Mouse (Mus musculus) kidney, embryonic 14.5 days (tissue): Measurements from ENCODE around the gene Myo18a. TPM values are rescaled to one million over a fixed set of nuclear protein-coding genes. Genes with fewer than 3 reads are reported as not detected.
A peak's percentile ranks its signal among the peaks of the same experiment; 100 is the strongest.

Experiments used
- ATAC-seq: fragments of 200-750 bp; cut with Nextera tagmentation; 2 replicates; pipeline ENCODE4 v1.8.0; 2017; ENCODE audit warnings: moderate number of reproducible peaks, mild to moderate bottlenecking, moderate TSS enrichment, moderate library complexity; ENCODE audit not compliant: low FRiP score, low TSS enrichment
- H3K27ac ChIP-seq: fragments of 300-500 bp; sonication (generic); 2 replicates; pipeline ENCODE4 v1.5.1; 2014; ENCODE audit warnings: low read depth, mild to moderate bottlenecking, low read length, moderate library complexity, mixed read lengths
- H3K27me3 ChIP-seq: fragments of 300-500 bp; sonication (generic); 2 replicates; pipeline ENCODE4 v1.6.1; 2014; ENCODE audit warnings: mild to moderate bottlenecking, low read length; ENCODE audit not compliant: control insufficient read depth, insufficient read depth
- H3K36me3 ChIP-seq: fragments of 300-500 bp; sonication (generic); 2 replicates; pipeline ENCODE4 v1.6.1; 2014; ENCODE audit warnings: low read length, mixed read lengths; ENCODE audit not compliant: control insufficient read depth, insufficient read depth
- H3K4me1 ChIP-seq: fragments of 300-500 bp; sonication (generic); 2 replicates; pipeline ENCODE4 v1.6.1; 2014; ENCODE audit warnings: low read length, mixed read lengths; ENCODE audit not compliant: control insufficient read depth, insufficient read depth
- H3K4me2 ChIP-seq: fragments of 300-500 bp; sonication (generic); replicated peaks from 2 replicates; pipeline ENCODE4 v1.6.1; 2014; ENCODE audit warnings: low read depth, mild to moderate bottlenecking, low read length
- H3K4me3 ChIP-seq: fragments of 300-500 bp; sonication (generic); 2 replicates; pipeline ENCODE4 v1.5.1; 2014; ENCODE audit warnings: mild to moderate bottlenecking, low read length
- H3K9ac ChIP-seq: fragments of 300-500 bp; sonication (generic); 2 replicates; pipeline ENCODE4 v1.6.1; 2014; ENCODE audit warnings: low read depth, mild to moderate bottlenecking, low read length, moderate library complexity
- H3K9me3 ChIP-seq: fragments of 300-500 bp; sonication (generic); 2 replicates; pipeline ENCODE4 v1.6.1; 2016; ENCODE audit warnings: low read length; ENCODE audit not compliant: control insufficient read depth
- WGBS: fragments of 180-500 bp; shearing (Covaris S2); extraction: QIAGEN DNeasy Blood & Tissue Kit; methylation state at CpG from one replicate; pipeline ENCODE4 v1.1.7; 2014; 5-methylcytosine and 5-hydroxymethylcytosine counted together
- polyA plus RNA-seq: library from polyadenylated mRNA; unstranded; fragments of >200 nt; fragmentation: Nextera tagmentation; extraction: Ambion mirVana; gene quantifications from 2 replicates; pipeline ENCODE4 v1.2.1, GENCODE M21; 2014

Gene Myo18a
- polyA plus RNA-seq, 1 experiment from 2014 or later, result 21.1 TPM

DNA sequence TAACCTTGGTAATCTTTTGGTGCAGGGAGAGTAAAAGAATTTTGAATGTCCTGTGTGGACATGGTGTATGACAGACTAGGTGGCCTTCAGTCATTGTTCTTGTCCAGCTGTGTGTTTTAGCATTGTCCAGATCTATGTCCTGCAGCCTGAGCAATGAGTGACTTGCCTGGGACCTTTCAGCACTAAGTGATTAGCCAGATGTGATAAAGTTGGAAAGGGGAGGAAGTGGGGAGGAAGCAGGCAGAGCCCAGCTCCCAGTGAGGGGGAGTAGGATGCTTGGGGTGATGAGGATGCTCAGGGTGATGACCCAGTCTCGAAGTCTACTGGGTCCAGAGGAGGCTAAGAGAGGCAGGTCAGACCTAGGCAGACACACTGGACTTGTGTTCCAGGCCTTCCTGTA, 16.2 kb downstream of the Myo18a start:
- Histone ChIP-seq H3K9ac (no peak overlapping the region), H3K4me2 (no peak overlapping the region), H3K27ac (no peak overlapping the region), H3K36me3 (peaks cover 10% of the 10 kb centered on the region), H3K9me3 (no peaks in the 10 kb centered on the region), H3K4me1 (peaks cover 21% of the 10 kb centered on the region; the same call in 1 of the 2 replicates), H3K4me3 (no peak overlapping the region), H3K27me3 (no peaks in the 10 kb centered on the region)
- no peak for ATAC-seq
- WGBS, result 33% methylated on average over 1 of the region's 1 CpGs

DNA sequence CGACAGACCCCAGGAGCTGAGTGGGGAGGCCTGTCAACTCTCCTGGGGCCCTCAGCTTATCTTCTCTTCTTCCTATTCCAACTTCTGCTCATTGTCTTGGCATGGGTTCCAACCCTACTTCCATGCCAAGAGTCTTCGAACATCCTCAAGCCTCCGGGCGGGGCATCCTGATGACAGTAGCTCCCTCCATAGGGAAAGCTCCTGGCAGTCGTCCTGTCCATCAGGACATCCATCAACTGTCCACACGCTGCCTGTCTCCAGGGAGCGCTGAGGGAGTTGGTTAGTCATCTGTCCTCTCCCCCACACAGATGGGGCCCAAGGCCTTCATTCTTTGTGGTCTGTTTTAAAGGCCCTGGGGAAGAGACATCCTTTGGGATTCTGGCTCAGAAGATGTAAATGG, 18.0 kb downstream of the Myo18a start:
- no peaks in the 10 kb centered on the region for H3K27me3 ChIP-seq
- WGBS, result 60% methylated on average over 7 of the region's 7 CpGs
- H3K9ac ChIP-seq, result no peak overlapping the region
- no peak overlapping the region for H3K4me2 ChIP-seq
- no peaks in the 10 kb centered on the region for H3K9me3 ChIP-seq
- H3K27ac ChIP-seq, result no peak overlapping the region
- H3K36me3 ChIP-seq, result peaks cover 10% of the 10 kb centered on the region
- ATAC-seq, result no peak
- H3K4me3 ChIP-seq, result no peak overlapping the region
- peaks cover 33% of the 10 kb centered on the region for H3K4me1 ChIP-seq

DNA sequence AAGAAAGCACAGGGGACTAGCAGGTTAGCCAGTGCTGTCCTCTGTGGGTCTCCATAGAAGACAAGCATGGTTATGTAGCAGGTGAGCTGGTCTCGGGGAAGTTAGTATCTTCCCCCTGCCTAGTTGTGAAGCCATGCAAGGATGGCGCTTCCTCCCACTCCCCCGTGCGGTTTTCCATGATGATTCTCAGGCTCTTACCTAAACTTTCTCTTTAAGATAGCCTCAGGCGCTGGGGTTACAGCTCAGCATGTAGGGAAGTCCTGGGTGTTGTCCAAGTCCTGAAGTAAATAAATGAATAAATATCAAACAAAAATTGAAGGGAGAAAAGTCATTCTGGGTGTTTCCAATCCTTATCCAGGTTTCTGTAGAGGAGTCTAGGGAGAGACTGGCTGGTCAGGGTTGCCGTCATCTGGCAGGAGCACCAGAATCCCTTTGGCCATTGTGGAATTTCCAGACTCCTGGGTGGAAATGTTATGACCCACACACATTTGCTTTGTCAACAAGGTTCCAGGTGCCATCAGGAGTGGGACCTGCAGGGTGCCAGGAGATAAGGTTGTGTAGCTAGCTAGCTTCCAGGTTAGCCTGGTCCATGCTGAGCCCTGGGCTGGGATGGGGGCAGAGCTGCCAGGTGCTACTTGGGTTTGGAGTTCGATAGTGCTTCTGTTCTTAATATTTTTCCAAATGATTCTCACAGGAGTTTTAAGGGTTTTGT, 19.2 kb downstream of the Myo18a start:
- WGBS, result 82% methylated on average over 7 of the region's 7 CpGs
- Histone ChIP-seq H3K4me3 (no peak overlapping the region), H3K27me3 (no peaks in the 10 kb centered on the region), H3K9ac (no peak overlapping the region), H3K4me1 (peaks cover 40% of the 10 kb centered on the region), H3K36me3 (peaks cover 10% of the 10 kb centered on the region), H3K27ac (no peak overlapping the region), H3K9me3 (no peaks in the 10 kb centered on the region), H3K4me2 (no peak overlapping the region)
- no peak for ATAC-seq

DNA sequence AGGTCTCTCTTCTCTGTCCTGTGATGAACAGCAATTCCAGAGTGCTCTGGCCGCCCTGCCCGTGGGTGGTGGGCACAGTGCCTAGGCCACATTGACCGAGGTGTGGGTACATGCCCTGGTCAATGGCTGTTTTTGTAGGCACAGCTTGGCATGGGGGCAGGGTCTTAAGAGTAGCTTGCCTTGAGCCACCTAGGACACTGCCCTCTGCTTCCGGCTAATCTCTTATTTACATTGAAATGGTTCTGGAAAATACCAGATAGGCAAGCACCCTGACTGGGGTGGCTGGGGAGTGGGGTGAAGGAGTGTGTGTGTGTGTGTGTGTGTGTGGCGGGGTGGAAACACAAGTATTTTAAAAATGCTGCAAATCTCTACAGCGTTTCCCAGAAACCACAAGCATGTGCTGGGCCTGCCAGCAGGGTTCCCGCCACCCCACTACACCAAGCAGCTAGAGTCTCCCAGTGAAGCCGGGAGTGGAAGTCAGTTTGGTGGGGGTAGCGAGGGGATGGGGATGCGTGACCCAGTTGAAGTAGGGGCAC, 20.2 kb downstream of the Myo18a start:
- Histone ChIP-seq H3K36me3 (no peaks in the 10 kb centered on the region), H3K4me2 (no peak overlapping the region), H3K4me1 (peaks cover 40% of the 10 kb centered on the region), H3K4me3 (no peak overlapping the region), H3K27ac (no peak overlapping the region; the same call in 1 of the 2 replicates), H3K9ac (no peak overlapping the region), H3K27me3 (no peaks in the 10 kb centered on the region), H3K9me3 (no peaks in the 10 kb centered on the region)
- ATAC-seq, result peak; percentile 22; the same call in 1 of the 2 replicates
- WGBS, result 78% methylated on average over 10 of the region's 10 CpGs

DNA sequence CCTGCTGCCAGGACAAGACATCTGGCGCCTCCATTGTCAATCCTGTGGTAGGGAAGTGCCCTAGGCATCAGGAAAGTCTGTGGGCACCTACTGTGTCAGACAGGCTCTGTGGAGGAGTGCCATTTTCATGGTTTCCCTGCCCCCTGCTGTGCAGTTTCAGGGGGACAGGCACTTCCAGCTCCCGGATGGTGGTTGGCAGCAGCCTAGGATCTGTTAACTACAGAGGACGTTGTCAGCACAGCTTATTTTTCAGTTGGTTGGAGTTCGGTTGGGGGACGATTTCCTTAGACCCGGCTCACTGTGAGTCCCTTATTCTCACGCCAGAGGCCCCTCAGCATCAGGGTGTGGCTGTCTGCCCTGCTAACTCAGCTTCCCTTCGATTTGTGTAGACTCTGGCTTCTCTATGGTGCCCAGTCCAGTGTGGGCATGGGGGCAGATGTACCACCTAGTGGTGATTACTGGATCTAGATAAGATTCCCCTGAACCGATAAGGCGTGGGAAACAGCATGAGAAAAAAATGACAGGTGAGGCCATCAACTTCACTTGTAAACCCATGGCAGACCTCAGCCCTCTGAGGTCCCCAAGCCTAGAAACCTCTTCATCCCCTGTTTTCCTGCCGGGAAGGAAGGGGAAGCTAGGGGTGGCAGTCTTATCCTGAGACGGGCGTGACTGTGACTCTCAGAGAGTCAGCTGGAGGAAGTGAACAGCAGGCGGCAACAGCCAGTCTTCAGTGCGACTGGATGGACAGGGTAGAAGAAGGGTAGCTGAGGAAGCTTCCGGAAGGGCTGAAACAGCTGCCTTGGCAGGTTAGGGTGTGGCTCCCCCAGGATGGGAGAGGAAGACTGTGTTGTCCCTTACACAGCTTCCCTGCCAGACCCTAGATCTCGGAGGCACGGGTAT, 21.0 kb downstream of the Myo18a start:
- 62% methylated on average over 18 of the region's 18 CpGs for WGBS
- Histone ChIP-seq H3K4me2 (peak overlapping the region; percentile 5; the same call in 1 of the 2 replicates), H3K4me3 (no peak overlapping the region), H3K27ac (peak overlapping the region; percentile 90; the same call in 1 of the 2 replicates), H3K9me3 (no peaks in the 10 kb centered on the region), H3K9ac (no peak overlapping the region), H3K27me3 (no peaks in the 10 kb centered on the region), H3K36me3 (no peaks in the 10 kb centered on the region), H3K4me1 (peaks cover 38% of the 10 kb centered on the region)
- ATAC-seq, result no peak

DNA sequence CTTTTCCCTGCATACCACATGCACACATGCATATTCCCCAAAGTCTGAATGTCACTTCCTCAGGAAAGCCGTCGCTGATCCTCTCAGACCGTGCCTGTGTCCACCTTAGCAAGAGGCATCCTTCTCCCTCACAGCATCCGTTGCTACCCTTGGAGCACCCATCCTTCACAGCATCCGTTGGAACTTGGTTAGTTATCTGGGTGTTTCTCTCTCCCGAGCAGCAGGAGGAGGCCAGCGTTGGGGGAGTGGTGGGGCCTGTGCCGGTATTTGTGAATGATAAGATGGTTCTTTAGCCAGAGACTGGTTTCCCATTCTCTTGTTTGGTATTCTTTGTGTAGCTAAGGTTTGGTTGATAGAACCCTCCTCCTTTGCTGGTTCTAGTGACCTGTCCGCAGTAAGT, 21.8 kb downstream of the Myo18a start:
- Histone ChIP-seq H3K4me1 (peaks cover 35% of the 10 kb centered on the region), H3K9ac (peak overlapping the region; percentile 42; the same call in 1 of the 2 replicates), H3K4me3 (no peak overlapping the region), H3K4me2 (no peak overlapping the region), H3K9me3 (no peaks in the 10 kb centered on the region), H3K27me3 (no peaks in the 10 kb centered on the region), H3K36me3 (no peaks in the 10 kb centered on the region), H3K27ac (peak overlapping the region; percentile 90)
- 86% methylated on average over 9 of the region's 9 CpGs for WGBS
- no peak for ATAC-seq

DNA sequence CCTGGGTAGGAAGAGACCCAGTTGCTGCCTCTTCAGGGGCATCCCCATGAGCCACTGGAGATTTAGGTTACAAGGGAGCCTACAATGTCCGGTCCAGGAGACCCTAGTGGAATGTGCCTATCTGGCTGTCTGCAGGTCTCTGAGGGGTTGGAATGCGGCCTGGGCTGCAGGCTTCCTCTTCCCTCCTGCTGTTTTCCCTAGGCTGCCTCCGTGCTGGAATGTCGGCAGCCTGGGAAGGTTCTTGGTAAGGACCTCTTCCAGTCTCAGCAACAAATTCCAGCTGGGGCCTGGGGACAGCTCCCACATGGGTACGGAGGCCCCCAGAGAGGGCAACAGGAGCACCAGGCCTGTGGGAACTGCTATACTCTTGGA, 22.3 kb downstream of the Myo18a start:
- ATAC-seq, result peak; percentile 26; the same call in 1 of the 2 replicates
- H3K4me3 ChIP-seq, result no peak overlapping the region
- no peaks in the 10 kb centered on the region for H3K27me3 ChIP-seq
- H3K4me1 ChIP-seq, result peaks cover 35% of the 10 kb centered on the region
- H3K4me2 ChIP-seq, result peak overlapping the region; percentile 21; the same call in 1 of the 2 replicates
- no peaks in the 10 kb centered on the region for H3K9me3 ChIP-seq
- no peaks in the 10 kb centered on the region for H3K36me3 ChIP-seq
- H3K9ac ChIP-seq, result peak overlapping the region; percentile 42; the same call in 1 of the 2 replicates
- H3K27ac ChIP-seq, result peak overlapping the region; percentile 90
- 18% methylated on average over 5 of the region's 5 CpGs for WGBS

DNA sequence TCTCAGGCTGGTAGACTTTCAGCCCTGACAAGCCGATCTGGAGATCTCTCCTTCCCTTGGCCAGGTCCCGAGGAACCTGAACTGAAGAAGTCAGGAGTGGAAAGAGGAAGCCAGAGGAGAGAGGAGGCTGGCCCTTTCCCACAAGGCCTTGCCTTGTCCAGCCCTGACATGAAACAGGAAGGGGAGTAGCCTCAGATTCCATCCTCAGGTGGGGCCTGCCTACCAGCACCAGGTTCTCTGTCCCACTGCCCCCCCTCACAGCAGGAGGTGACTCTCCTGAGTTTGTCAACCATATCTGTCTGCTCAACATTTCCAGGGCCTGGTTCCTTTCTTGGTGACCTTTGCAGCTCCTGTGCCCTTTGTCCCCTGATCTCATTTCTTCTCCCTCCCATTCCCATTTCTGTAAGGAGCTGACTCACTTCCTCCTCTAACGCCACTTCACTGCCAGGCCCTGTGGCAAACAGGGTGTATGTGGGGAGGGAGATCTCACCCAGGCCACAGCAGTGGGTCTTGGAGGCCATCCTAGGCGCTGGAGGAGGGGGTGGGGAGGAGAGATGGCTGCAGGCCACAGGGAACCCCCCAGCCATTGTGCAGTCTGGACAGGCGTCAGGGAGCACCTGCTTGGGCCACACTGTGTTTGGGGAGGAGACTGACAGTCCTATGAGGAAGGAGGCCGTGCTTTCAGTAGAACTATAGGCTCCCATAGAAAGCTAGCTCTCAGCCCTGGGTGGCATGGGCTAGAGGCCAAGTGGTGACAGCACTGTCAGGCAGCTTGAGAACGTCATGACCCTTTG, 22.9 kb downstream of the Myo18a start:
- H3K4me2 ChIP-seq, result peak overlapping the region; percentile 21; the same call in 1 of the 2 replicates
- H3K27me3 ChIP-seq, result no peaks in the 10 kb centered on the region
- WGBS, result 68% methylated on average over 7 of the region's 7 CpGs
- ATAC-seq, result no peak
- H3K4me1 ChIP-seq, result peaks cover 39% of the 10 kb centered on the region
- no peaks in the 10 kb centered on the region for H3K9me3 ChIP-seq
- H3K36me3 ChIP-seq, result no peaks in the 10 kb centered on the region
- no peak overlapping the region for H3K4me3 ChIP-seq
- peak overlapping the region; percentile 90 for H3K27ac ChIP-seq
- H3K9ac ChIP-seq, result peak overlapping the region; percentile 42; the same call in 1 of the 2 replicates
